Mouse (Mus musculus): ENCODE data around the gene Palm.
"Not testable (repeated sequence)": the region's sequence is repeated elsewhere in the genome, so short reads cannot be mapped to it uniquely, and the experiment has no call there.

Gene Palm

GRCm38 (mm10) chr10:79793051-79793737 is at the start of gene Palm:
Gene Palm (plus strand): TSS chr10:79793572.
- DNase-seq: peak; percentile 86 to 90

- DNase-seq: no peak
Observed at GRCm38 (mm10) chr10:79743650-79744365, 49.6 kb upstream of the Palm start.

- DNase-seq: peak in 1 of 2 experiments; percentile 58
Observed at GRCm38 (mm10) chr10:79745411-79745810, 48.0 kb upstream of the Palm start.

DNA sequence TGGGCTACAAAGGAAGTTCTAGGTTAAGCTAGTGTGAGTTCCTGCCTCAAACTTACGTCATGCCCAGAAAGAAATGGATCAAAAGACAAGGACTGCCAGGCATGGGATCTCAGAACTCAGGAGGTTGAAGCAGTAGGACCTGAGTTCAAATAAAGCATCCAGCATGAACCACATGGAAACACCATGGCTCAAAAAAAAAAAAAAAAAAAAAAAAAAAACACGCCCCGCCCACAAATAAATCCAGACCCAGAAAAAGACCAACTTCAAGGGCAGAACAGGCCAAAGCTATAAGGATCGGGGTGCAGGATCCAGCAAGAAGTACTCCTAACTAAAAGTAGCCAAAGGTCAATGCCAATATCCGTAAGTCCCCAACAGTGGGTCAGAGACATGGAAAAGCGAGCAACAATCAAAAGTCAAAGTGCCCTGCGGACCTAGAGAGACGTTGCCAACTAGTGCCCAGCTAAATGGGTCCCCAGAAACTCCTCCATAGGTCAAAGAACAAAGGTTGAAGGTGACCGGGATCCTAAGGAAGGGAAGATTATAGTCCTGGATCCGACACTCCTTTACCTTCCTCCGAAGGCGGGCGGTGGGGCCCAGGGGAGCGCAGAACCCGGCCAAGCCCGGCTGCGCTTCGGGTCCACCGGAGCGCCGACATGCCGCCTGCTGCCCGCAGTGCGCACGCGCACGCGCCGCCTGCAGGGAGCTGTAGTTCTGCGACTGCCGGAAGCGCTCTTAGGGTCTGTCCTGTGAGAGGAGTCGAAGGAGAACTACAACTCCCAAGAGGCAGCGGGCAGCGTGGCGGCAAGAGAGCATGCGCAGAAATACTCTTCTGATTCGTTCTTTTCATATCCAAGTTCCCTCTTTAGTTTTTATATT is 47.2 kb upstream of the Palm start, which contains the start of gene Polrmt:
Gene Polrmt, minus strand, starts transcription at position 684 of the 876 bp plus-strand sequence.
- peak; percentile 97 to 99 for DNase-seq

- peak in 1 of 2 experiments; percentile 38 for DNase-seq
Observed at GRCm38 (mm10) chr10:79746774-79747151, 46.6 kb upstream of the Palm start.

GRCm38 (mm10) chr10:79748496-79748895 is 44.9 kb upstream of the Palm start:
- peak in 1 of 2 experiments; percentile 26 for DNase-seq

DNA sequence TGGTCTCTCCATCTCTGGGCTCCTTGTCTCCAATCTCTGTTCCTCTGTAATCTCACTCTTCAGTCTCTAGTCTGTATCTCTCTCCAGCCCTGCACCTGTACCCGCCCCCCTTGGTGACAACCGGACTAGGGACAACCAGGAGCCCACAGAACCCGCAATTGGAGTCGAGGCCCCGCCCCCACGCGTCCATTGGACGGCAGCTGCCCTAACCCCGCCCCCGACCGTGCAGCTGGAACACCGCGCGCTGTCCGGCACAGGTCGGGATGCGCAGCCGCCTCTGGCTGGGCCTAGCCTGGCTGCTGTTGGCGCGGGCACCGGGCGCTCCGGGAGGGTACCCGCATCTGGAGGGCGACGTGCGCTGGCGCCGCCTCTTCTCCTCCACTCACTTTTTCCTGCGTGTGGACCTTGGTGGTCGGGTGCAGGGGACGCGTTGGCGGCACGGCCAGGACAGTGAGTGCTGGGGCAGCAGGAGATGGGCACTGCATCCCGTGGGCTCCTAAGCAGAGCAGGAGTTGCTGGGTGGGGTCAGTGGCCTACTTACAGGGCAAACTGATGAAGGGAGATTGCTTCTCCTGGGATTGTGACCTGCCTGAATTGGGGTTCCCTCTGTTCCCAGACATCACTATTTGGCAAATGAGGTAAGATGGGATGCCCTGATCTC is 38.4 kb upstream of the Palm start, which contains the start of gene Fgf22:
Gene Fgf22, plus strand, starts transcription at position 221 of the 661 bp plus-strand sequence.
- DNase-seq: peak; percentile 91 to 92

- DNase-seq: no peak
Observed at GRCm38 (mm10) chr10:79755854-79756253, 37.5 kb upstream of the Palm start.

DNA sequence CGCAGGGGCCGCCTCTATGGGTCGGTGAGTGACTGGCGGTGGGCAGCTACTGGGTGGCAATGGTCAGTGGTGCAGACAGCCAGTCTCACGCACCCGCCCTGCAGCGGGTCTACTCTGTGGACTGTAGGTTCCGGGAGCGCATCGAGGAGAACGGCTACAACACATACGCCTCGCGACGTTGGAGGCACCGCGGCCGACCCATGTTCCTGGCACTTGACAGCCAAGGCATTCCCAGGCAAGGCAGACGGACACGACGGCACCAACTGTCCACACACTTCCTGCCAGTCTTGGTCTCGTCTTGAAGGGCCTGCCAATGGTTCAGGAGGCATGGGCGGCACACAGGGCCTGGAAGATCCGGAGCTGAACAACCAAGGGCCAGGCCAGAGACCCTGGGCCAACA is 36.7 kb upstream of the Palm start:
- DNase-seq: peak in 1 of 2 experiments; percentile 33

DNA sequence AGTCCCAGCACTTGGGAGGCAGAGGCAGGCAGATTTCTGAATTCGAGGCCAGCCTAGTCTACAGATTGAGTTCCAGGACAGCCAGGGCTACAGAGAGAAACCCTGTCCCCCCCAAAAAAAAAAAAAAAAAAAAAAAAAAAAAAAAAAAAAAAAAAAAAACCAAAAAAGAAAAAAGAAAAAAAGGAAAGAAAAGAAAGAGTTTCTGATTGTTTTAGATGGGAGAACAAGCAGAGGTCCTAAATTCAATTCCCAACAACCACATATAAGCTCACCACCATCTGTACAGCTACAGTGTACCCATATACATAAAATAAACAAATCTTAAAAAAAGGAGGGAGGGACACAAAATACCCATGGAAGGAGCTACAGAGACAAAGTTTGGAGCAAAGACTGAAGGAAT is 33.7 kb upstream of the Palm start:
- DNase-seq: not testable (repeated sequence)

DNA sequence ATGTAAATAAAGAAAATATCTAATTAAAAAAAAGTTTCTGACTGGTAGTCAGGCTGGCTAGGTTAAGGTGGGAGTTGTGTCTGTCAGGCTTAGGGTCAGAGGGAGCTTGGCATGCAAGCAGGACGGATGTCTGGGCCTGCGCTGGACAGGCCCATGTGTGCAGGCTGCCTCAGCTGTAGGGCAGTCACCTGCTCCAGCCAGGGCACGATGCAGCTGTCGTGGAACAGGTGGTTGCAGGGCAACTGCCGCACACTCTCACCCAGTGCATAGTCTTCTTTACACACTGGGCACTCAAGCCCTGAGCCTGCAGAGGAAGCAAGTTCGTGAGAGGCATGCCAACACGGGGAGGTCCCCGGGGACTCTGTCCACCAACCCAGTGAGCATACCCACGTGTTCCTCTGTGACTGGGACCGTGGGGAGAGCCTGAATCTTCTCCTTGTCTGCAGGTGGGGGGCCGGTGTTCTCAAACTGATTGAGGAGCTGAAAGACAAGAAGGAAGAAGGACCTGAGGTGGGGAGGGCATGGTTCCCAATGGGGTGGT is 32.7 kb upstream of the Palm start:
- peak in 1 of 2 experiments; percentile 35 for DNase-seq

GRCm38 (mm10) chr10:79762875-79763274 is 30.5 kb upstream of the Palm start:
- DNase-seq: no peak

DNA sequence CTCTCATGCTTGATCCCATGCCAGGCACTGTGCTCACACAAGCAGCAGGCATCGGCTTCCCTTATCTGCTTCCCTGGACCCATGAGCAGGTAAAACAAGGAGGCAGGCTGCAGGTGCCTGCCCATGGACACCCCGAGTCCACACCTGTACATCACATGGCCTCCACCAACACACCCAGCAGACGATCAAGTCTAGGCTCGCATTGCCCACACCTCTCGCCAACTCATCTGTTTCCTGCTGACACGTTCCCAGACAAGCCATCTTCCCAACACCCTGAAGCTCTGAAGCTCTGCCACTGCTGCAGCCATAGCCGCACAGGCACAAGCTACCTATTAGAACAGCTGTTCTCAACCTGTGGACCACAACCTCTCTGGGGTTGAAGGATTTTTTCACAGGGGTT is 29.1 kb upstream of the Palm start:
- DNase-seq: no peak

- peak in 1 of 2 experiments; percentile 70 for DNase-seq
Observed at GRCm38 (mm10) chr10:79765228-79765745, 28.1 kb upstream of the Palm start.

DNA sequence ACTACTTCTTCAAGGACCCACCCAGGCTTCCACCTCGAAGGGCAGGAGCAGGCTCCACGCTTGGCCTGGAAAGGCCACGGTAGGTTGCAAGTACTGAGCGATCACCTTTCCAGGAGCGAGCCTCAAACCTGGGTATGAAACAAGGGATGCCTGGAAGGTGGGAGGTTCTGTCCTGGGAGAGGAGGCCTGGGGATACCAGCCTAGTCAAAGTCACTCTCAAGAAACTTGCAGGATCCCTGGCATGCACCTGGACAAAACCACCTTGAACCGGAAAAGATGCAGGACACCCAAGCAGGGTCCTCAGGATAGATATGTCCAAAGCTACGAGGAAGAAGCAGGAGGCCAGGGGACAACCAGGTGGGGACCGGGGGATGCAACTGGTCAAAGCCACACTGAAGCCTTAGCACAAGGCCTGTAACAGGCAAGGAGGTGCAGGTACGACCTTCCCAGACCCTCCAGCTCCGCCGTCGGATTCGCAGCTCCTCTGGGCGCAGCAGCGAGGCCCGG is 27.3 kb upstream of the Palm start:
- DNase-seq: no peak

DNA sequence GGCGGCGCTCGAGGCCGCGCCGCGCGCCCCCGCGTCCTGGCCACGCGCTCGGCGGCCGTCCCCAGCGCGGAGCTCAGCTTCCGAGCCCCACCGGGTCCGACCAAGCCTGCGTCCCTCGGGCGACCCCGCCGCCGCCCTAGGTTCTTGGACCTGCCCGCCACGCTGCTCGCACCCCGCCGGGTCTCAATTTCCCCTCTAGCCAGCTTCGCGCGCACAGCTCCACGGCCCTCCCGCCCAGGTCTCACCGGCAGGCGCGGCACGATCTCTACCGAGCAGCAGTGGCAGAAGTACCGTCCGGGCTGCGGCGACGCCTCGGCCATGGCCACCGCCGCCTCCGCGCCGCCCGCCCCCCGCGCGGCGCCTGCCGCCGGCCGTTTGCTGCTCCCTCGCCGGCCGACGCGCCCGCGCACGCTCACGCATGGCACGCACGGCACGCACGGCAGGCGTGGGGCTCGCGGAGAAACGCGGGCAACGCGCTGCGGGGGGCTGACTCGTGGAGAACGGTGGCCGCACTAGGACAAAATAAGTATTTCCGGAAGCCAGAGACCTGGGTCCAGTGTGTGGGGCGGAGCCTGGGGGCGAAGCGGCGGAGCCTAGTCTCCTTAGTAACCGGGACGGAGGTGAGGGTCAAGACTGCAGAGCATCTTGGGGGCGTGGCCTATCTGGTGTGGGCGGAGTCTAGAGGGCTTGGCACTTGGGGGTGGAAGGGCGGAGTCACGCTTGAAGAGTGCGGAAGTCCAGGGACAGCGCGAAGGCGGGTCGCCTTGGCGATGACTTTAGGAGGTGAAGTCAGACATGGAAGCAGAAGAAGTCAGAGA is 26.7 kb upstream of the Palm start, which contains the start of gene Rnf126:
Gene Rnf126, minus strand, starts transcription at position 445 of the 818 bp plus-strand sequence.
- DNase-seq: peak; percentile 100

DNA sequence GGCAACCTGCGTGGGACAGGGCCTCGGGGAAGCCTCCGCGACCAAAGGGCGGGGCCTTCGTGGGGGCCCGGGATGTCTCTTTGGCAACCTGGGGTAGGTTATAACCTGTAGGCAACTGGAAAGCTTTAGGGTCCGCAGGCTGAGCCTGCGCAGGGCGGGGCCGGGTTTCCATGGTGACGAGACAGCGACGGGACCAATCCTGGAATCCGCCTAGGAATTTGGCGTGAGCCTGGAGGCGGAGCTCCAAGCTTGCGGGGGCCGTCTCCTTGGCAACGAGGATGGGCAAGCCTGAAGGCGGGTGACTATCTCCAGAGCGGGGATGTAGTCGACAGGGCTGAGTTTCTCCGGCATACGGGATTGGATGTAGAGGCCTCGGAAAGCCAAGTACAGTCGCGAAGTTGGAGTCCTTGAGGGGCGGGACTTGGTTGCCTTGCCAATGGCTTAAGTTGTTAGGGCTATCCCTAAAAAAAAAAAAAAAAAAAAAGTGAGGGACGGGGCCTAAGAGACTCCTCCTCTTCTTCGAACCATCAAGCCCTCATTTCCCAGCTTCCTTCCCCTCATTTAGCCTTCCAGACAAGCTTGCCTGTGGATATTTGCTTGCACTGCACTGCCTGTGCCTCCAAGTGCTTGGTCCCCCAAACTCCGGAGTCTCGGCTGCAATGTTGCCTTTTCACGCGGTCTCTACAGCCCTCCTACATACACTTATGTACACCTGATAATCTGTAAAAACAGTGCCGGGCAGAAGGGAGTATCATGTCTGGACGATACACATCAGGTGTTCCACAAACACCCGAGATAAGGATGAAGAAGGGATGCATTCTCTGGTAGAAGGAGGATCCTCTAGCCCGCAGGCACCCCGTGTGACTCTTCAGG is 25.8 kb upstream of the Palm start:
- DNase-seq: peak; percentile 95 to 96

GRCm38 (mm10) chr10:79768400-79768799 is 25.0 kb upstream of the Palm start:
- DNase-seq: peak; percentile 80 to 88

GRCm38 (mm10) chr10:79769329-79769728 is 24.0 kb upstream of the Palm start:
- peak; percentile 71 to 83 for DNase-seq

- DNase-seq: no peak
Observed at GRCm38 (mm10) chr10:79772320-79772719, 21.1 kb upstream of the Palm start.

Measured in kidney, postnatal 25 days (tissue).